Mouse (Mus musculus) adrenal gland, postnatal 14 days (tissue): ENCODE measurements around the gene Gm15446. TPM values are rescaled to one million over a fixed set of nuclear protein-coding genes. Genes with fewer than 3 reads are reported as not detected.
"Not testable (repeated sequence)": the region's sequence is repeated elsewhere in the genome, so short reads cannot be mapped to it uniquely, and the experiment has no call there.

Experiments used
- DNase-seq: peaks from one replicate; pipeline ENCODE4 v3.0.0; 2021; ENCODE audit warnings: mixed read lengths
- long read RNA-seq, 2 experiments: library from polyadenylated mRNA; stranded (forward); transcript quantifications; one replicate each; pipeline ENCODE4 v2.0.0; 2021
- total RNA-seq: library from RNA; stranded (reverse); gene quantifications from 2 replicates; pipeline ENCODE4 v1.2.3, GENCODE M21; 2021

Gm15446 gene
- total RNA-seq = 7.3 and 10.4 TPM in 2 replicates
- long read RNA-seq, experiment 1, partial matches to known transcripts = 0 of 7 reads
- long read RNA-seq, experiment 1, other reads (novel, unspliced or antisense) = 5 of 7 reads
- long read RNA-seq, experiment 2, partial matches to known transcripts = 1 of 14 reads
- long read RNA-seq, experiment 2, other reads (novel, unspliced or antisense) = 12 of 14 reads

GRCm38 (mm10) chr5:109923261-109924071, at the start of gene Gm15446:
Gm15446 (plus strand) TSS chr5:109923400.
- DNase-seq = peak; percentile 94

- not testable (repeated sequence) for DNase-seq
These were observed 929 bp downstream of the Gm15446 start for GRCm38 (mm10) chr5:109924129-109924528.

- DNase-seq = no peak
These were observed 1.7 kb downstream of the Gm15446 start for GRCm38 (mm10) chr5:109924936-109925335.

- DNase-seq = no peak
These were observed 27.1 kb downstream of the Gm15446 start for GRCm38 (mm10) chr5:109950281-109950680.

- DNase-seq = not testable (repeated sequence)
These were observed 57.5 kb downstream of the Gm15446 start for GRCm38 (mm10) chr5:109980743-109981142.

Other genes starting within 250 kb of the Gm15446 start
- gene 5430403G16Rik, start 232.4 kb upstream of the Gm15446 start, total RNA-seq = 1.4 and 3.5 TPM in 2 replicates
- gene 4930522L14Rik, start 171.5 kb upstream of the Gm15446 start, total RNA-seq = 6.0 and 6.2 TPM in 2 replicates
- gene Zfp932, start 73.1 kb downstream of the Gm15446 start, total RNA-seq = 19.1 and 19.9 TPM in 2 replicates
- gene Gm17655, start 149.1 kb downstream of the Gm15446 start, total RNA-seq = 4.4 and 6.6 TPM in 2 replicates
- gene Gm35315, start 171.0 kb downstream of the Gm15446 start, total RNA-seq = 0.11 and 0.45 TPM in 2 replicates
- gene Plcxd1, start 176.6 kb downstream of the Gm15446 start, total RNA-seq = not detected in 2 replicates
- gene Gtpbp6, start 184.8 kb downstream of the Gm15446 start, total RNA-seq = 57.4 and 63.7 TPM in 2 replicates
- gene Zfp605, start 186.7 kb downstream of the Gm15446 start, total RNA-seq = 4.7 and 7.8 TPM in 2 replicates
- 34.1 and 46.1 TPM in 2 replicates for gene Chfr, start 212.4 kb downstream of the Gm15446 start, total RNA-seq